Mouse (Mus musculus): ENCODE data around the gene Cped1.

- TF ChIP-seq CTCF (IDR thresholded peaks at IDR 0.05; ENCODE audit: insufficient read depth, low read depth, low read length) (no peak), POLR2A (IDR thresholded peaks at IDR 0.05; ENCODE audit: insufficient read depth, low read depth, low read length) (no peak)
Measured at GRCm38 (mm10) chr6:22033188-22033587, 47.5 kb downstream of the Cped1 start.

Measured in olfactory bulb, adult 2 months (tissue).